Mouse (Mus musculus) intestine, embryonic 15.5 days (tissue): ENCODE data around the gene Mtmr4. TPM values are rescaled to one million over a fixed set of nuclear protein-coding genes. Genes with fewer than 3 reads are reported as not detected.

Experiments used
- ATAC-seq: fragments of 200-750 bp; cut with Nextera tagmentation; 2 replicates; pipeline ENCODE4 v1.8.0; 2017; ENCODE audit warnings: moderate TSS enrichment, moderate library complexity
- H3K27ac ChIP-seq: fragments of 300-500 bp; sonication (generic); 2 replicates; pipeline ENCODE4 v1.5.1; 2015; ENCODE audit warnings: mild to moderate bottlenecking, inconsistent platforms
- H3K27me3 ChIP-seq: fragments of 300-500 bp; sonication (generic); replicated peaks from 2 replicates; pipeline ENCODE4 v1.6.1; 2015; ENCODE audit warnings: inconsistent platforms
- H3K36me3 ChIP-seq: fragments of 300-500 bp; sonication (generic); 2 replicates; pipeline ENCODE4 v1.6.1; 2015; ENCODE audit warnings: inconsistent platforms
- H3K4me1 ChIP-seq: fragments of 300-500 bp; sonication (generic); replicated peaks from 2 replicates; pipeline ENCODE4 v1.6.1; 2015; ENCODE audit warnings: inconsistent platforms
- H3K4me2 ChIP-seq: fragments of 300-500 bp; sonication (generic); replicated peaks from 2 replicates; pipeline ENCODE4 v1.6.1; 2015; ENCODE audit warnings: mild to moderate bottlenecking, inconsistent platforms
- H3K4me3 ChIP-seq: fragments of 300-500 bp; sonication (generic); replicated peaks from 2 replicates; pipeline ENCODE4 v1.5.1; 2015; ENCODE audit warnings: inconsistent platforms
- H3K9ac ChIP-seq: fragments of 300-500 bp; sonication (generic); 2 replicates; pipeline ENCODE4 v1.6.1; 2015; ENCODE audit warnings: inconsistent platforms
- H3K9me3 ChIP-seq: fragments of 300-500 bp; sonication (generic); 2 replicates; pipeline ENCODE4 v1.6.1; 2016; ENCODE audit warnings: inconsistent platforms
- WGBS: fragments of 180-500 bp; shearing (Covaris S2); methylation state at CpG from one replicate; pipeline ENCODE4 v1.1.7; 2015; 5-methylcytosine and 5-hydroxymethylcytosine counted together
- polyA plus RNA-seq: library from polyadenylated mRNA; unstranded; fragments of >200 nt; fragmentation: Nextera tagmentation; extraction: Ambion mirVana; gene quantifications from 2 replicates; pipeline ENCODE4 v1.2.1, GENCODE M21; 2015

Mtmr4 gene
- polyA plus RNA-seq, result 26.9 and 27.6 TPM in 2 replicates

DNA sequence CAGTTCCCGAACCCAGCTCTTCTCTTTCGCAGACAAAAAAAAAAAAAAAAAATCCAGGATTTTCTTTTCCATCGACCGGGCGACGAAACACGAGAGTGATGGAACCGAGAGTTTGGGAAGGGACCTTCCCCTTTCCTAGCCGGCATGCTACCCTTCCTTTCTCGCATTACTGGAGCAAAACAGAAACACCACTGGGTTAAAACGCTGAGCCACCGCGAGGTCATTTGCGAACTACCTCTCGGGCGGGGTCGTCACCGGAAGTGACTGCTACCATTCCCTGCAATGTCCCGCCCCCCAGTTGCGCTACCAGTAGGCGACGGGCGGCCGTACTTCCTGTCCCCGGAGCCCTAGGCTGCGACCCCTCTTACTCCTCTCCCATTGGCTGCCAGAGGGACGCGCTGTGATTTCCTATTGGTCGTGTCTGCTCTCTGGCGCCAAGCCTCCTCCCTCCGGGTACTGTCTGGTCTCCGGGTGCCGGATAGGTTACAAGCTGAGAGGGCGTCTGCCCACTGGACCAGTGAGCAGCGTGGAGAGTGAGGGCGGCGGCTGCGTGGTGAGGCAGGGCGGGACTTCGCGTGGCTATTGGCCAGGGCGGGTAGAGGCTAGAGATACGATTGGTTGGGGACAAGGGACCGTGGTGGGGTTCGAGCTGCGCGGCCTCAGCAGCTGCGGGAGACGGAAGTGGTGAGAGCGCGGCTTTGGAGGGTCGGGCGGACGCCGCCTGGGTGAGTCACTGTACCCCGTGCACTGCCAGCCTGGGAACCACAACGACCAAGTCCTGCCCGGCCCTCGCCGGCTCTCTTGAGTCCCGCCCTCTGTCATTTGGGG, at the start of gene Mtmr4:
TSS of gene Mtmr4 (plus strand) at position 637 of the 828 bp plus-strand sequence.
- Histone ChIP-seq H3K27ac (peak within 1 kb of the TSS; percentile 97), H3K27me3 (no peaks in the 10 kb centered on the region), H3K4me3 (peak within 1 kb of the TSS; percentile 77), H3K9me3 (no peaks in the 10 kb centered on the region), H3K4me2 (peak within 1 kb of the TSS; percentile 85), H3K9ac (peak within 1 kb of the TSS; percentile 85), H3K36me3 (0 out of 2 replicates have a peak, but pooled peaks cover 3% of the 10 kb centered on the region), H3K4me1 (peaks cover 46% of the 10 kb centered on the region)
- WGBS, result under 1% methylated on average over 61 of the region's 61 CpGs
- ATAC-seq, result peak; percentile 97

DNA sequence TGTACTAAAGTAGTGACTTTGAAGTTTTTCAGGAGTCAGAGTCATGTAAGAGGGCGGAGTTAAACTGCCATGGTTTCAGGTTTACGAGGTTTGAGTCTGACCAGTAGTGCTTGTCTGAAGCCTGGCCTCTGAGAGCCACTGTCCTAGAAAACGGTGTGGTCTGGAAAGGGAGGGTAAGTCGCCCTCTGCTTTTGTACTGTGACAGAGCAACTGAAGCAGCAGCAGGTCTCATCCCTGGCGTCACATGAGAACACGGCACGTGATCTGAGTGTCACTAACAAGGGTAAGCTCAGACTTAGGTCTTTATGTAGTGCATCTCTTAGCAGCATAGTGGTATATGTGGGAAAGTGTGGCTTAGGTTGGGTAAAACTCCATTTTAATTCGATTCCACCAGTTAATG, 49.7 kb upstream of the Mtmr4 start:
- Histone ChIP-seq H3K36me3 (no peaks in the 10 kb centered on the region), H3K4me2 (no peak overlapping the region), H3K4me1 (no peaks in the 10 kb centered on the region), H3K9ac (no peak overlapping the region), H3K27me3 (no peaks in the 10 kb centered on the region), H3K4me3 (no peak overlapping the region), H3K9me3 (no peaks in the 10 kb centered on the region), H3K27ac (no peak overlapping the region)
- 40% methylated on average over 8 of the region's 8 CpGs for WGBS
- ATAC-seq, result no peak

DNA sequence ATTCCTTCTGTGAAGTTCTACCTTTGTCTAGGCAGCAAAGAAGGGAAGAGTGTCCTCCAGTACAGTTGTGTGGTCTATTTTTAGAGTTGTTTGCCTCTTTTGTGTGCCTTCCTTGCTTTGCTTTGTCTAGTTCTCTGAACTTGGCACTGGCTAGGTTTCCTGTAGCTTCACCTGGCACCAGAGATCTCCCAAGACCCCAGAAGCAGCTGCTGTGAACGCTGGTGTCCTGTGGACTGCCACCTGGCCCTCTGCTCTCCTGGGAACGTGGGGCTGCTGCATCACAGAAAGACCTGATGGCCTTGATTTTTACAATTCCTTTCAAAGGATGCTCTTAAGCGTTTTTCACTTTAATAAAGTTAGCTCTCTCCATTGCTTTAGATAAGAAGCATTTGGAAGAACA, 49.1 kb upstream of the Mtmr4 start:
- Histone ChIP-seq H3K27ac (no peak overlapping the region), H3K4me1 (no peaks in the 10 kb centered on the region), H3K4me3 (no peak overlapping the region), H3K9me3 (no peaks in the 10 kb centered on the region), H3K4me2 (no peak overlapping the region), H3K36me3 (no peaks in the 10 kb centered on the region), H3K27me3 (no peaks in the 10 kb centered on the region), H3K9ac (no peak overlapping the region)
- no peak for ATAC-seq
- 48% methylated on average over 3 of the region's 3 CpGs for WGBS

DNA sequence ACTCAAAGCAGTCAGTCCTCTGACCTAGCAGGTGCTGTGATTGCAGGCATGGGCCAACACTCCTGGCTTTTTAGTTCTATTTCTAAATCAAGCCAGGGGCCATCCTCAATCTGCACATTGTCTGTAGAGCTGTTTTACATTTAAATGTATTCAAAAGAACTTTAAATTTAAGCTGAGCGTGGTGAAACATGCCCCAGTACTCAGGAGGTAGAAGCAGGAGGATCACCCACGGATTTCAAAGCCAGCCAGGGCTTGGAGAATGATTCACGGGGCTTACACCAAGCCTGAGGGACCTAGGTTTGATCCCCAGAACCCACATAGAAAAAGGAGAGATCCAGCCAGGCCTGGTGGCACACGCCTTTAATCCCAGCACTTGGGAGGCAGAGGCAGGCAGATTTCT, 38.6 kb upstream of the Mtmr4 start:
- Histone ChIP-seq H3K4me3 (no peak overlapping the region), H3K4me2 (no peak overlapping the region), H3K9ac (no peak overlapping the region), H3K9me3 (no peaks in the 10 kb centered on the region), H3K27me3 (no peaks in the 10 kb centered on the region), H3K4me1 (peaks cover 9% of the 10 kb centered on the region), H3K27ac (no peak overlapping the region), H3K36me3 (no peaks in the 10 kb centered on the region)
- WGBS, result 81% methylated on average over 4 of the region's 4 CpGs
- ATAC-seq, result no peak

DNA sequence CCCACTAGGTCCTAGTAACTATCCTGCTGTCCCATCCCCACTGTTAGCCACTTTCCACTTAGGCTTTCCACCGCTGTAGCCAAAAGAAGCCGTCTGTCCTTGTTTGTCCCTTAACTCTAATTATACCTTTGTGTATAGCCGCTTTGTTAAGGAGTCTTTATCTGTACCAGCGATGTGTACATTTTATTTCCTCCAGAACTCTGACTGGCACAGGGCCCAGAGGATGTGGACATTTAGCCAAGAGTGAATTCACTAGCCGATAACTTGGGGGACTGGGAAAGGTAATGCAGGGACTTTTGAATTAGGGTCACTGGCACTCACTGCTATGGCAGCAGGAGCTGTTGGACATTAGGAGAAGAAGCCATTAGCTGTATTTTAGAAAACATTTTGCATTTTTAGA, 37.6 kb upstream of the Mtmr4 start:
- no peaks in the 10 kb centered on the region for H3K9me3 ChIP-seq
- H3K9ac ChIP-seq, result no peak overlapping the region
- no peaks in the 10 kb centered on the region for H3K36me3 ChIP-seq
- H3K27me3 ChIP-seq, result no peaks in the 10 kb centered on the region
- ATAC-seq, result no peak
- WGBS, result 32% methylated on average over 5 of the region's 5 CpGs
- peak overlapping the region; percentile 25; the same call in 1 of the 2 replicates for H3K27ac ChIP-seq
- H3K4me2 ChIP-seq, result no peak overlapping the region
- no peak overlapping the region for H3K4me3 ChIP-seq
- H3K4me1 ChIP-seq, result peaks cover 9% of the 10 kb centered on the region

DNA sequence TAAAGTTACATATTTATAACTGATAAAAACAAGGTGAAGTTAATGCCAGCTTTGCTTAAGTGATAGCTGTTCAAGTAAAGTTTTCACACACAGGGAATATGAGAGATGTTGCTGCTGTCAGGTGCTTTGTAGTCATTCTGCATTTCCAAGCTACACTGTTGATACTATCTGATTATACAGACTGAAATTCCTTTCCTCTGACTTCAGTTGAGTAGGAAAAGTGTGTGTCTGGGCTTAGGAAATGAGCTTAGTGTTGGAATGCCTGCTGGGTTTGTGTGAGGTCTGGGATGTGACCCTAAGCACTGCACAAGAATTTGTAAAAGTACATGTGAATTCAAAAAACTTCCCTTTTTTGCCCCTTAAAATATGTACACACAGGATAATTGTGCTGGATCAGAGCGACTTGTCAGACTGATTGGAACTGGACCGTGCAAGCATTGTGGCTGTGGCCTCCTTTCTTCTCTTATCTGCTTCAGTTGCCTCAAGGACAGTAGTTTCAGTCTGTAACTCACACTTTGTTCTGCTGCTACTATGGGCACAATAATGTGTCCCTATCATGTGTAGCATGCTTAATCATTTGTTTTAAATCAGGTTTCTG, 36.8 kb upstream of the Mtmr4 start:
- Histone ChIP-seq H3K4me3 (no peak overlapping the region), H3K9ac (no peak overlapping the region), H3K4me2 (no peak overlapping the region), H3K27ac (peak overlapping the region; percentile 75), H3K9me3 (no peaks in the 10 kb centered on the region), H3K4me1 (peaks cover 9% of the 10 kb centered on the region), H3K27me3 (no peaks in the 10 kb centered on the region), H3K36me3 (no peaks in the 10 kb centered on the region)
- peak; percentile 39; the same call in 1 of the 2 replicates for ATAC-seq
- WGBS, result 14% methylated on average over 2 of the region's 2 CpGs

- no peak overlapping the region for H3K4me2 ChIP-seq
- H3K9ac ChIP-seq, result no peak overlapping the region
- no peaks in the 10 kb centered on the region for H3K27me3 ChIP-seq
- no peaks in the 10 kb centered on the region for H3K36me3 ChIP-seq
- no peaks in the 10 kb centered on the region for H3K4me1 ChIP-seq
- H3K9me3 ChIP-seq, result no peaks in the 10 kb centered on the region
- WGBS, result 53% methylated on average over 6 of the region's 6 CpGs
- ATAC-seq, result no peak
- no peak overlapping the region for H3K4me3 ChIP-seq
- no peak overlapping the region for H3K27ac ChIP-seq
These were observed 30.8 kb upstream of the Mtmr4 start for GRCm38 (mm10) chr11:87561208-87561607.

- Histone ChIP-seq H3K4me2 (no peak within 1 kb of the TSS), H3K4me1 (no peaks in the 10 kb centered on the region), H3K27me3 (no peaks in the 10 kb centered on the region), H3K36me3 (no peaks in the 10 kb centered on the region), H3K9me3 (no peaks in the 10 kb centered on the region), H3K9ac (no peak within 1 kb of the TSS), H3K27ac (no peak within 1 kb of the TSS), H3K4me3 (no peak within 1 kb of the TSS)
- ATAC-seq, result no peak
- WGBS, result 68% methylated on average over 3 of the region's 3 CpGs
These were observed 25.5 kb upstream of the Mtmr4 start, which contains the start of gene Gm11492 for GRCm38 (mm10) chr11:87566501-87566900. Gene Gm11492 (plus strand): TSS chr11:87566653.

- Histone ChIP-seq H3K27ac (no peak within 1 kb of the TSS), H3K36me3 (no peaks in the 10 kb centered on the region), H3K9me3 (no peaks in the 10 kb centered on the region), H3K4me3 (no peak within 1 kb of the TSS), H3K27me3 (no peaks in the 10 kb centered on the region), H3K4me1 (no peaks in the 10 kb centered on the region), H3K4me2 (no peak within 1 kb of the TSS), H3K9ac (no peak within 1 kb of the TSS)
- WGBS, result 79% methylated on average over 7 of the region's 7 CpGs
- ATAC-seq, result no peak
These were observed 23.6 kb upstream of the Mtmr4 start, which contains the start of gene Sept4 for GRCm38 (mm10) chr11:87568255-87568953. Gene Sept4 (plus strand): TSS chr11:87568903.

GRCm38 (mm10) chr11:87570743-87571142, 21.2 kb upstream of the Mtmr4 start:
- Histone ChIP-seq H3K9ac (no peak overlapping the region), H3K27ac (no peak overlapping the region), H3K4me2 (no peak overlapping the region), H3K36me3 (no peaks in the 10 kb centered on the region), H3K4me3 (no peak overlapping the region), H3K9me3 (no peaks in the 10 kb centered on the region), H3K27me3 (no peaks in the 10 kb centered on the region), H3K4me1 (0 out of 2 replicates have a peak, but pooled peaks cover 4% of the 10 kb centered on the region)
- no peak for ATAC-seq
- WGBS, result 67% methylated on average over 5 of the region's 5 CpGs

- no peaks in the 10 kb centered on the region for H3K9me3 ChIP-seq
- H3K4me2 ChIP-seq, result no peak overlapping the region
- H3K36me3 ChIP-seq, result no peaks in the 10 kb centered on the region
- H3K27ac ChIP-seq, result no peak overlapping the region
- no peak overlapping the region for H3K9ac ChIP-seq
- whole genome bisulfite sequencing, result 95% methylated on average over 1 of the region's 1 CpGs
- no peaks in the 10 kb centered on the region for H3K27me3 ChIP-seq
- H3K4me1 ChIP-seq, result 0 out of 2 replicates have a peak, but pooled peaks cover 4% of the 10 kb centered on the region
- no peak for ATAC-seq
- H3K4me3 ChIP-seq, result no peak overlapping the region
These were observed 20.5 kb upstream of the Mtmr4 start for GRCm38 (mm10) chr11:87571361-87571950.

GRCm38 (mm10) chr11:87573751-87574150, 18.2 kb upstream of the Mtmr4 start:
- Histone ChIP-seq H3K27ac (no peak overlapping the region), H3K36me3 (no peaks in the 10 kb centered on the region), H3K4me2 (no peak overlapping the region), H3K4me1 (peaks cover 18% of the 10 kb centered on the region), H3K27me3 (no peaks in the 10 kb centered on the region), H3K4me3 (no peak overlapping the region), H3K9ac (no peak overlapping the region), H3K9me3 (no peaks in the 10 kb centered on the region)
- no peak for ATAC-seq
- WGBS, result 57% methylated on average over 7 of the region's 7 CpGs
